Mouse (Mus musculus) Patski (cell line): ENCODE measurements around the gene Pex19. TPM values are rescaled to one million over a fixed set of nuclear protein-coding genes. Genes with fewer than 3 reads are reported as not detected.

ENCODE experiments used
- ATAC-seq: fragments of 100-300 bp; one replicate; pipeline ENCODE4 v1.8.0; 2021
- CTCF ChIA-PET: fragments of 350-600 bp; sonication (Branson Sonifier 250); formaldehyde crosslinking; loops from one replicate; lab custom pipeline; 2022; ENCODE audit warnings: inconsistent platforms; lab: Charles Lee
- POLR2A ChIA-PET: fragments of 350-600 bp; sonication (Branson Sonifier 250); formaldehyde crosslinking; loops from one replicate; lab custom pipeline; 2022; ENCODE audit warnings: antibody characterized with exemption, inconsistent platforms; lab: Charles Lee
- DNase-seq: peaks from one replicate; pipeline ENCODE4 v3.0.0-alpha.2; 2011; ENCODE audit warnings: low read depth, low spot score
- H3K27me3 ChIP-seq: fragments of 371-371 bp; one replicate; pipeline ENCODE4 v1.5.1; 2021
- CTCF ChIP-seq: fragments of 100-300 bp; IDR thresholded peaks from one replicate; pipeline ENCODE4 v1.5.1; 2021
- in situ Hi-C: fragments of 300-500 bp; cut with MboI; formaldehyde crosslinking; loops from 3 replicates; pipeline ENCODE4 v1.11.1; 2018; ENCODE audit warnings: low pct_unique_long_range_greater_than_20kb, mixed read lengths
- polyA plus RNA-seq: library from polyadenylated mRNA; unstranded; gene quantifications from one replicate; pipeline ENCODE4 v1.2.3, GENCODE M21; 2021

Pex19 gene
- polyA plus RNA-seq, 1 experiment from 2014 or later: 104 TPM

- ChIA-PET CTCF (interaction anchor here (0.9 kb wide), 1 partner anchor 19 kb away, joined by 3 read pairs; no protein-coding TSS in a partner anchor), POLR2A (no interaction called here)
- no peak for TF ChIP-seq CTCF
- DNase-seq: no peak
- in situ Hi-C loops: no loop called here
- no peak for ATAC-seq
- H3K27me3 ChIP-seq: no peaks in the 10 kb centered on the region
These were observed 43.3 kb downstream of the Pex19 start for GRCm38 (mm10) chr1:172169809-172170208.

- no peak for TF ChIP-seq CTCF
- in situ Hi-C loops: no loop called here
- H3K27me3 ChIP-seq: no peaks in the 10 kb centered on the region
- ChIA-PET POLR2A (interaction anchor here (1.5 kb wide), 1 partner anchor 138 kb away, joined by 3 read pairs; no protein-coding TSS in a partner anchor), CTCF (interaction anchor here (1.8 kb wide), 1 partner anchor 10 kb away, joined by 8 read pairs; no protein-coding TSS in a partner anchor)
- DNase-seq (no peak), ATAC-seq (no peak)
These were observed 45.8 kb downstream of the Pex19 start for GRCm38 (mm10) chr1:172172381-172172780.

DNA sequence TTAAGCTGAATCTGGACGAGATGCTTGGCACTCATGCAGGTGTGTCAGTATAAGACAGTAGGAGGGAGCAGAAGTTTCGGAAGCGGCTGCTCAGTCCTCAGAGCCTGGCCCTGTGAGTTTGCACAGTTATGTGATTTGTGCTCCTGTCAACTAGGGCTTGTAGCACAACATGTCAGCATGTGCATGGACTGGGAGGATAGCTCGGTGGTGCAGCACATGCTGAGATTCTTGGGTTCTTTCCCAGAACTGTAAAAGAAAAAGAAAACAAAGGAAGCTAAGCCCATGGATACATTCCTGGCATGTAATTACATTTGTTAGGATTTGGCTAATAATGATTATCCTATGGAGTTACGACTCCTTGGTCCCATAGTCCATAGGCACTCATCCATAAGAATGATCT lies 46.6 kb downstream of the Pex19 start:
- in situ Hi-C loops: no loop called here
- TF ChIP-seq CTCF: no peak
- no peaks in the 10 kb centered on the region for H3K27me3 ChIP-seq
- CTCF ChIA-PET: interaction anchor here (2.1 kb wide), 1 partner anchor 11 kb away, joined by 9 read pairs; no protein-coding TSS in a partner anchor
- POLR2A ChIA-PET: interaction anchor here (1.5 kb wide), 1 partner anchor 137 kb away, joined by 3 read pairs; no protein-coding TSS in a partner anchor
- ATAC-seq (no peak), DNase-seq (no peak)

- in situ Hi-C loops: no loop called here
- DNase-seq (no peak), ATAC-seq (no peak)
- no peak for TF ChIP-seq CTCF
- POLR2A ChIA-PET: interaction anchor here (0.5 kb wide), 1 partner anchor 67 kb away, joined by 3 read pairs; no protein-coding TSS in a partner anchor
- H3K27me3 ChIP-seq: no peaks in the 10 kb centered on the region
- CTCF ChIA-PET: interaction anchor here (0.6 to 2.8 kb wide), 5 partner anchors 10 to 614 kb away, joined by 3 to 12 read pairs (median 5); no protein-coding TSS in a partner anchor
These were observed 51.2 kb downstream of the Pex19 start for GRCm38 (mm10) chr1:172177791-172178190.

- ChIA-PET CTCF (no interaction called here), POLR2A (interaction anchor here (0.8 kb wide), 1 partner anchor 63 kb away, joined by 4 read pairs; no protein-coding TSS in a partner anchor)
- in situ Hi-C loops: no loop called here
- no peak for TF ChIP-seq CTCF
- no peak for DNase-seq
- no peaks in the 10 kb centered on the region for H3K27me3 ChIP-seq
- no peak for ATAC-seq
These were observed 52.5 kb downstream of the Pex19 start for GRCm38 (mm10) chr1:172179102-172179501.

- POLR2A ChIA-PET: interaction anchor here (1.3 kb wide), 1 partner anchor 16 kb away, joined by 3 read pairs; no protein-coding TSS in a partner anchor
- no peak for ATAC-seq
- CTCF ChIA-PET: interaction anchor here (1.4 kb wide), 1 partner anchor 20 kb away, joined by 4 read pairs; no protein-coding TSS in a partner anchor
- no peak for TF ChIP-seq CTCF
- H3K27me3 ChIP-seq: no peaks in the 10 kb centered on the region
- DNase-seq: no peak
- in situ Hi-C loops: no loop called here
These were observed 54.3 kb downstream of the Pex19 start for GRCm38 (mm10) chr1:172180881-172181280.

- CTCF ChIA-PET: interaction anchor here (0.8 to 1.4 kb wide), 2 partner anchors 13 to 21 kb away, joined by 3 to 4 read pairs; no protein-coding TSS in a partner anchor
These were observed 55.2 kb downstream of the Pex19 start for GRCm38 (mm10) chr1:172181777-172182176.

GRCm38 (mm10) chr1:172183056-172183455 lies 56.5 kb downstream of the Pex19 start:
- TF ChIP-seq CTCF: no peak
- in situ Hi-C loops: no loop called here
- no peaks in the 10 kb centered on the region for H3K27me3 ChIP-seq
- ATAC-seq (no peak), DNase-seq (no peak)
- ChIA-PET POLR2A (interaction anchor here (0.6 to 0.7 kb wide), 2 partner anchors 14 to 1910 kb away, joined by 3 read pairs; no protein-coding TSS in a partner anchor), CTCF (interaction anchor here (1.1 to 2.4 kb wide), 2 partner anchors 14 to 64 kb away, joined by 3 to 6 read pairs; no protein-coding TSS in a partner anchor)

More at GRCm38 (mm10) chr1:172181777-172182176, 55.2 kb downstream of the Pex19 start:
- no peak for TF ChIP-seq CTCF
- in situ Hi-C loops: no loop called here
- H3K27me3 ChIP-seq: no peaks in the 10 kb centered on the region
- DNase-seq (no peak), ATAC-seq (no peak)
- POLR2A ChIA-PET: interaction anchor here (0.7 to 1.3 kb wide), 2 partner anchors 13 to 16 kb away, joined by 3 to 4 read pairs; no protein-coding TSS in a partner anchor

- CTCF ChIA-PET: interaction anchor here (1.1 to 2.4 kb wide), 3 partner anchors 13 to 125 kb away, joined by 3 to 7 read pairs (median 6); no protein-coding TSS in a partner anchor
- in situ Hi-C loops: no loop called here
- H3K27me3 ChIP-seq: no peaks in the 10 kb centered on the region
- POLR2A ChIA-PET: no interaction called here
- ATAC-seq (no peak), DNase-seq (no peak)
- no peak for TF ChIP-seq CTCF
These were observed 57.4 kb downstream of the Pex19 start for GRCm38 (mm10) chr1:172183915-172184314.

Other genes starting within 250 kb of the Pex19 start
- gene Gm10521, start 231.1 kb upstream of the Pex19 start, polyA plus RNA-seq: not detected
- gene Slamf6, start 209.2 kb upstream of the Pex19 start, polyA plus RNA-seq: not detected
- gene Vangl2, start 98.3 kb upstream of the Pex19 start, polyA plus RNA-seq: 11.5 TPM
- gene Nhlh1, start 69.2 kb upstream of the Pex19 start, polyA plus RNA-seq: not detected
- gene Copa, start 44.2 kb upstream of the Pex19 start, polyA plus RNA-seq: 181 TPM
- gene Ncstn, start 44.0 kb upstream of the Pex19 start, polyA plus RNA-seq: 144 TPM
- gene Dcaf8, start 21.3 kb downstream of the Pex19 start, polyA plus RNA-seq: 162 TPM
- gene Pea15a, start 80.0 kb downstream of the Pex19 start, polyA plus RNA-seq: 723 TPM
- gene Casq1, start 93.1 kb downstream of the Pex19 start, polyA plus RNA-seq: 4.2 TPM
- gene Atp1a4, start 131.7 kb downstream of the Pex19 start, polyA plus RNA-seq: 0.06 TPM
- 148 TPM for gene Igsf8, start 134.9 kb downstream of the Pex19 start, polyA plus RNA-seq
- 0.69 TPM for gene Atp1a2, start 171.3 kb downstream of the Pex19 start, polyA plus RNA-seq
- 0.08 TPM for gene Kcnj9, start 202.6 kb downstream of the Pex19 start, polyA plus RNA-seq
- gene Kcnj10, start 214.5 kb downstream of the Pex19 start, polyA plus RNA-seq: 0.04 TPM
- 6.6 TPM for gene Pigm, start 249.8 kb downstream of the Pex19 start, polyA plus RNA-seq